Mouse (Mus musculus) heart, embryonic 16.5 days (tissue): ENCODE measurements around the gene Sbno2. TPM values are rescaled to one million over a fixed set of nuclear protein-coding genes. Genes with fewer than 3 reads are reported as not detected.
A peak's percentile ranks its signal among the peaks of the same experiment; 100 is the strongest.

ENCODE experiments used
- ATAC-seq: fragments of 200-750 bp; cut with Nextera tagmentation; replicated peaks from 2 replicates; pipeline ENCODE4 v1.8.0; 2017; ENCODE audit warnings: moderate number of reproducible peaks; ENCODE audit not compliant: insufficient read depth, low FRiP score; ENCODE audit errors: extremely low read depth
- H3K27ac ChIP-seq: fragments of 300-500 bp; sonication (generic); 2 replicates; pipeline ENCODE4 v1.5.1; 2014; ENCODE audit warnings: mild to moderate bottlenecking, low read length, control low read depth, moderate library complexity
- H3K27me3 ChIP-seq: fragments of 300-500 bp; sonication (generic); 2 replicates; pipeline ENCODE4 v1.6.1; 2014; ENCODE audit warnings: low read length, mixed read lengths; ENCODE audit not compliant: control insufficient read depth, insufficient read depth
- H3K36me3 ChIP-seq: fragments of 300-500 bp; sonication (generic); 2 replicates; pipeline ENCODE4 v1.6.1; 2014; ENCODE audit not compliant: control insufficient read depth, insufficient read depth
- H3K4me1 ChIP-seq: fragments of 300-500 bp; sonication (generic); 2 replicates; pipeline ENCODE4 v1.6.1; 2014; ENCODE audit warnings: low read length, mixed read lengths; ENCODE audit not compliant: control insufficient read depth, insufficient read depth
- H3K4me2 ChIP-seq: fragments of 300-500 bp; sonication (generic); 2 replicates; pipeline ENCODE4 v1.6.1; 2014; ENCODE audit warnings: low read depth, mild to moderate bottlenecking, control low read depth, low read length
- H3K4me3 ChIP-seq: fragments of 300-500 bp; sonication (generic); 2 replicates; pipeline ENCODE4 v1.5.1; 2014; ENCODE audit warnings: mild to moderate bottlenecking, control low read depth, low read length
- H3K9ac ChIP-seq: fragments of 300-500 bp; sonication (generic); 2 replicates; pipeline ENCODE4 v1.6.1; 2014; ENCODE audit warnings: low read length, control low read depth
- H3K9me3 ChIP-seq: fragments of 300-500 bp; sonication (generic); replicated peaks from 2 replicates; pipeline ENCODE4 v1.6.1; 2016; ENCODE audit warnings: low read length; ENCODE audit not compliant: control insufficient read depth
- WGBS: fragments of 180-500 bp; shearing (Covaris S2); extraction: QIAGEN DNeasy Blood & Tissue Kit; methylation state at CpG from one replicate; pipeline ENCODE4 v1.1.7; 2014; 5-methylcytosine and 5-hydroxymethylcytosine counted together
- polyA plus RNA-seq: library from polyadenylated mRNA; unstranded; fragments of >200 nt; fragmentation: Nextera tagmentation; extraction: Ambion mirVana; gene quantifications from 2 replicates; pipeline ENCODE4 v1.2.1, GENCODE M21; 2015

Gene Sbno2
- polyA plus RNA-seq, 1 experiment from 2014 or later = 11.7 TPM

DNA sequence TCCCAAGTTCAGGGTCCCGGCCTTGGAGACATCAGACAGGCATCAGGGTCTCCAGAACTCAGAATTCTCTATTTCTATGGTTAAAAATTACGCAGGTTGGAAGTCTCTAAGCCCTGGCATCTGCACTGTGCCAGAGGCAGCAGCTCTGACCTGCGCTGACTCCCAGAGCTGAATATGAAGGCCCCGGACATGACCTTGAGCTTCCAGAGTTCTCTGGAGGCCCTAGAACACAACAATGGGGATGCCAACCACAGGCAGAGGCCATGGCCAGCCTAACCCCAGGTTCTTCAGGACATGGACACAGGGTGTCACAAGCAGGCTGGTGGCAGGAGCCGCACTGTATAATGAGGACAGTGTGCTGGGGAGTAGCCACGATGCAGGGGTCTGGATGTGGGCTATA lies 11.3 kb downstream of the Sbno2 start:
- Histone ChIP-seq H3K9me3 (no peaks in the 10 kb centered on the region), H3K9ac (no peak overlapping the region), H3K4me1 (peaks cover 35% of the 10 kb centered on the region), H3K4me2 (no peak overlapping the region), H3K36me3 (no peaks in the 10 kb centered on the region), H3K27me3 (no peaks in the 10 kb centered on the region), H3K27ac (no peak overlapping the region), H3K4me3 (no peak overlapping the region)
- no peak for ATAC-seq
- WGBS = 80% methylated on average over 6 of the region's 6 CpGs

GRCm38 (mm10) chr10:80092690-80093089 lies 12.7 kb downstream of the Sbno2 start:
- Histone ChIP-seq H3K27ac (no peak overlapping the region), H3K4me1 (peaks cover 33% of the 10 kb centered on the region)

GRCm38 (mm10) chr10:80091527-80091926 lies 13.8 kb downstream of the Sbno2 start:
- ATAC-seq = no peak

More at GRCm38 (mm10) chr10:80092690-80093089, 12.7 kb downstream of the Sbno2 start:
- H3K4me3 ChIP-seq = no peak overlapping the region
- no peak for ATAC-seq
- no peak overlapping the region for H3K4me2 ChIP-seq
- H3K27me3 ChIP-seq = no peaks in the 10 kb centered on the region
- no peak overlapping the region for H3K9ac ChIP-seq
- H3K9me3 ChIP-seq = no peaks in the 10 kb centered on the region
- no peaks in the 10 kb centered on the region for H3K36me3 ChIP-seq
- WGBS = 75% methylated on average over 5 of the region's 5 CpGs

DNA sequence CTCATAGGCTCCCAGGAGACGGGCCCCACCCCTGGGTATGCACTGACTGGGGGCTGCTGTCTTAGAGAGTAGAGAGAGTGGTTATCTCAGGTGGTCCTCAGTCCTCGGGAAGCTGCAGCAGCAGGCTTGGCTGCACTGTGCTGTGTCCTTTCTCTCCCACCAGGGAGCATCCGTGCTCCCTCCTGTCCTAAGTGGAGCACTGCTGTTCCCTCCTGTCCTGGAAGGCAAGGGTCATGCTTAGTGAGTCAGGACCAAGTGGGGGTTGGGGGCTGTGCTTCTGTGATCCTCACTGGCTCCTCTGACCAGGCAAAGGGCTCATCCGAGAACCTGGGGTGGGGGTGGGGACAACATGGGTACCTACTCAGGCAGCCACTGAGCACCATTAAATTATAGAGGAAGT lies 16.2 kb downstream of the Sbno2 start:
- ATAC-seq = no peak
- Histone ChIP-seq H3K27me3 (no peaks in the 10 kb centered on the region), H3K9me3 (no peaks in the 10 kb centered on the region), H3K27ac (no peak overlapping the region), H3K4me1 (peaks cover 22% of the 10 kb centered on the region), H3K36me3 (no peaks in the 10 kb centered on the region), H3K9ac (no peak overlapping the region), H3K4me3 (no peak overlapping the region), H3K4me2 (no peak overlapping the region)
- 47% methylated on average over 4 of the region's 4 CpGs for WGBS

More at GRCm38 (mm10) chr10:80091527-80091926, 13.8 kb downstream of the Sbno2 start:
- H3K4me1 ChIP-seq = peaks cover 22% of the 10 kb centered on the region
- no peaks in the 10 kb centered on the region for H3K27me3 ChIP-seq
- no peaks in the 10 kb centered on the region for H3K9me3 ChIP-seq
- H3K9ac ChIP-seq = 0 out of 2 replicates have a peak overlapping the region, but pooled peaks have one; percentile 5
- no peak overlapping the region for H3K27ac ChIP-seq
- H3K4me2 ChIP-seq = no peak overlapping the region
- H3K4me3 ChIP-seq = no peak overlapping the region
- 90% methylated on average over 6 of the region's 6 CpGs for WGBS
- no peaks in the 10 kb centered on the region for H3K36me3 ChIP-seq

GRCm38 (mm10) chr10:80087483-80087882 lies 17.9 kb downstream of the Sbno2 start:
- Histone ChIP-seq H3K4me1 (peaks cover 19% of the 10 kb centered on the region), H3K4me2 (no peak overlapping the region), H3K27me3 (no peaks in the 10 kb centered on the region), H3K27ac (no peak overlapping the region; the same call in 1 of the 2 replicates), H3K4me3 (no peak overlapping the region), H3K9ac (no peak overlapping the region), H3K9me3 (no peaks in the 10 kb centered on the region), H3K36me3 (peaks cover 2% of the 10 kb centered on the region)
- no peak for ATAC-seq
- 87% methylated on average over 8 of the region's 8 CpGs for WGBS

DNA sequence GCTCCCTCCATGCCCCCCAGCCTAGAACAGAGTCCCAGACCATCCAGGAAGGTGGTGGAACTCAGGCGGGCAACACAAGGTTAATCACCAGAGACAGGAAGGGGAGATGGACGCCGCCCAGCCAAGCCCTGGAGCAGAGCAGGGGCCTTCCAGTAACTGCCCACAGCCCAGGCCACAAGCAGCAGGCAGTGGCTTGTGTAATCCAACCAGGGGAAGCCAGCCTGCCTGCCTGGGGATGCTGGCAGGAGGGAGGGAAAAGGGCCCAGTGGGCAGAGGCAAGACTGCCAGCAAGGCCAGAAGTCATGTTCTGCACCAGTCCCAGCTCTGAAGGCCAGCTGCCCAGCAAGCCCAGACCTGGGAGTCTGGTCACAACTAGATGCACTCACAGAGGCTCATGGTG lies 18.5 kb downstream of the Sbno2 start:
- 61% methylated on average over 3 of the region's 3 CpGs for WGBS
- H3K9ac ChIP-seq = no peak overlapping the region
- no peaks in the 10 kb centered on the region for H3K27me3 ChIP-seq
- peaks cover 8% of the 10 kb centered on the region for H3K36me3 ChIP-seq
- no peaks in the 10 kb centered on the region for H3K9me3 ChIP-seq
- no peak overlapping the region for H3K4me2 ChIP-seq
- H3K4me1 ChIP-seq = peaks cover 19% of the 10 kb centered on the region
- ATAC-seq = no peak
- no peak overlapping the region for H3K4me3 ChIP-seq
- 0 out of 2 replicates have a peak overlapping the region, but pooled peaks have one; percentile 22 for H3K27ac ChIP-seq

GRCm38 (mm10) chr10:80084817-80085487 lies 20.4 kb downstream of the Sbno2 start:
- H3K4me2 ChIP-seq = peak overlapping the region; percentile 24; the same call in 1 of the 2 replicates
- H3K36me3 ChIP-seq = peaks cover 26% of the 10 kb centered on the region
- no peaks in the 10 kb centered on the region for H3K9me3 ChIP-seq
- peak overlapping the region; percentile 84 for H3K27ac ChIP-seq
- peak; percentile 65 for ATAC-seq
- H3K4me3 ChIP-seq = no peak overlapping the region
- peak overlapping the region; percentile 31 for H3K9ac ChIP-seq
- H3K4me1 ChIP-seq = peaks cover 19% of the 10 kb centered on the region
- no peaks in the 10 kb centered on the region for H3K27me3 ChIP-seq
- WGBS = 33% methylated on average over 9 of the region's 9 CpGs

GRCm38 (mm10) chr10:80081075-80081474 lies 24.3 kb downstream of the Sbno2 start:
- Histone ChIP-seq H3K9me3 (no peaks in the 10 kb centered on the region), H3K4me3 (no peak overlapping the region), H3K4me2 (no peak overlapping the region), H3K27ac (no peak overlapping the region), H3K9ac (no peak overlapping the region), H3K4me1 (peaks cover 19% of the 10 kb centered on the region), H3K36me3 (peaks cover 31% of the 10 kb centered on the region), H3K27me3 (no peaks in the 10 kb centered on the region)
- 74% methylated on average over 3 of the region's 3 CpGs for WGBS
- no peak for ATAC-seq

- no peak overlapping the region for H3K4me3 ChIP-seq
- 72% methylated on average over 16 of the region's 16 CpGs for WGBS
- no peaks in the 10 kb centered on the region for H3K9me3 ChIP-seq
- no peak overlapping the region for H3K4me2 ChIP-seq
- peaks cover 31% of the 10 kb centered on the region for H3K36me3 ChIP-seq
- no peak overlapping the region for H3K27ac ChIP-seq
- no peaks in the 10 kb centered on the region for H3K27me3 ChIP-seq
- ATAC-seq = no peak
- no peak overlapping the region for H3K9ac ChIP-seq
- H3K4me1 ChIP-seq = peaks cover 19% of the 10 kb centered on the region
These were observed 24.8 kb downstream of the Sbno2 start for GRCm38 (mm10) chr10:80080396-80081070.
